Mouse (Mus musculus) midbrain, embryonic 12.5 days (tissue): ENCODE measurements around the gene Anks1. TPM values are rescaled to one million over a fixed set of nuclear protein-coding genes. Genes with fewer than 3 reads are reported as not detected.
A peak's percentile ranks its signal among the peaks of the same experiment; 100 is the strongest.

Source experiments
- ATAC-seq: fragments of 200-750 bp; cut with Nextera tagmentation; 2 replicates; pipeline ENCODE4 v1.8.0; 2017; ENCODE audit warnings: low read depth, moderate TSS enrichment, moderate library complexity; ENCODE audit not compliant: low FRiP score
- H3K27ac ChIP-seq: fragments of 300-500 bp; sonication (generic); replicated peaks from 2 replicates; pipeline ENCODE4 v1.5.1; 2016; ENCODE audit warnings: mild to moderate bottlenecking
- H3K27me3 ChIP-seq: fragments of 300-500 bp; sonication (generic); 2 replicates; pipeline ENCODE4 v1.6.1; 2016; ENCODE audit warnings: mild to moderate bottlenecking
- H3K36me3 ChIP-seq: fragments of 300-500 bp; sonication (generic); 2 replicates; pipeline ENCODE4 v1.6.1; 2016
- H3K4me1 ChIP-seq: fragments of 300-500 bp; sonication (generic); 2 replicates; pipeline ENCODE4 v1.6.1; 2016
- H3K4me2 ChIP-seq: fragments of 300-500 bp; sonication (generic); replicated peaks from 2 replicates; pipeline ENCODE4 v1.6.1; 2016; ENCODE audit warnings: mild to moderate bottlenecking, moderate library complexity
- H3K4me3 ChIP-seq: fragments of 300-500 bp; sonication (generic); 2 replicates; pipeline ENCODE4 v1.5.1; 2016; ENCODE audit warnings: mild to moderate bottlenecking
- H3K9ac ChIP-seq: fragments of 300-500 bp; sonication (generic); replicated peaks from 2 replicates; pipeline ENCODE4 v1.6.1; 2016; ENCODE audit warnings: mild to moderate bottlenecking, moderate library complexity
- H3K9me3 ChIP-seq: fragments of 300-500 bp; sonication (generic); 2 replicates; pipeline ENCODE4 v1.6.1; 2016; ENCODE audit warnings: mild to moderate bottlenecking
- WGBS: fragments of 180-500 bp; shearing (Covaris S2); methylation state at CpG from one replicate; pipeline ENCODE4 v1.1.7; 2016; 5-methylcytosine and 5-hydroxymethylcytosine counted together
- polyA plus RNA-seq: library from polyadenylated mRNA; unstranded; fragments of >200 nt; fragmentation: Nextera tagmentation; extraction: Ambion mirVana; gene quantifications from 2 replicates; pipeline ENCODE4 v1.2.1, GENCODE M21; 2016

Anks1 gene
- polyA plus RNA-seq, 1 experiment from 2014 or later: 60.7 TPM

- Histone ChIP-seq H3K27ac (peak overlapping the region; percentile 40; the same call in 1 of the 2 replicates), H3K4me3 (no peak overlapping the region), H3K9ac (no peak overlapping the region; the same call in 1 of the 2 replicates), H3K27me3 (0 out of 2 replicates have a peak, but pooled peaks cover 5% of the 10 kb centered on the region), H3K4me1 (peaks cover 28% of the 10 kb centered on the region), H3K36me3 (peaks cover 17% of the 10 kb centered on the region), H3K4me2 (no peak overlapping the region), H3K9me3 (no peaks in the 10 kb centered on the region)
- ATAC-seq: no peak
- 88% methylated on average over 8 of the region's 8 CpGs for WGBS
These were observed 97.1 kb downstream of the Anks1 start for GRCm38 (mm10) chr17:28006208-28006607.

DNA sequence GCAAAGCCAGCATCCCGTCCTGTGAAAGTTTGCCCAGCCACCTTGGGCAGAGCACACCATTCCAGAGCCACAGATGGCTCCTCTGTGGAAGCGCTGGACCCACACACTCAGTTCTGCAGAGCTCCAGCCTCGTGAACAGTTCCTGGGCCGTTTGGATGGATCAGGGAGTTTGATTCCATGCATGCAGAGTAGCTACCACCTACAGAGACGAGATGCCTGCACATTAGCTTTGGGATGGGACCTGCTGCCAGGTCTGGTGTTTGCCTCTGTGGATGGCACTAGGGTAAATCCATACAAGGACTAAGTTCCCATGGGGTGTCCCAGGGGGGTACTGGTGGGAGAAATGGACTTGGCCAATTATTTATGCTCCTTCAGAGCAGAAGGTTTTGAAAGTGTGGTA lies 97.5 kb downstream of the Anks1 start:
- Histone ChIP-seq H3K27ac (peak overlapping the region; percentile 40), H3K9ac (no peak overlapping the region; the same call in 1 of the 2 replicates), H3K4me2 (0 out of 2 replicates have a peak overlapping the region, but pooled peaks have one; percentile 12), H3K9me3 (no peaks in the 10 kb centered on the region), H3K27me3 (0 out of 2 replicates have a peak, but pooled peaks cover 5% of the 10 kb centered on the region), H3K4me1 (peaks cover 28% of the 10 kb centered on the region), H3K36me3 (peaks cover 17% of the 10 kb centered on the region), H3K4me3 (no peak overlapping the region)
- no peak for ATAC-seq
- WGBS: 62% methylated on average over 5 of the region's 5 CpGs

- ATAC-seq: no peak
- 19% methylated on average over 29 of the region's 29 CpGs for WGBS
These were observed 98.2 kb downstream of the Anks1 start for GRCm38 (mm10) chr17:28007179-28007811.

GRCm38 (mm10) chr17:28007857-28008564 lies 98.9 kb downstream of the Anks1 start:
- peaks cover 33% of the 10 kb centered on the region for H3K4me1 ChIP-seq
- ATAC-seq: no peak
- 24% methylated on average over 27 of the region's 27 CpGs for WGBS
- no peak overlapping the region for H3K4me3 ChIP-seq
- H3K4me2 ChIP-seq: 0 out of 2 replicates have a peak overlapping the region, but pooled peaks have one; percentile 12
- H3K27me3 ChIP-seq: 0 out of 2 replicates have a peak, but pooled peaks cover 5% of the 10 kb centered on the region
- H3K9ac ChIP-seq: peak overlapping the region; percentile 7; the same call in 1 of the 2 replicates
- no peaks in the 10 kb centered on the region for H3K9me3 ChIP-seq
- 0 out of 2 replicates have a peak overlapping the region, but pooled peaks have one; percentile 27 for H3K27ac ChIP-seq
- H3K36me3 ChIP-seq: peaks cover 17% of the 10 kb centered on the region

More at GRCm38 (mm10) chr17:28007179-28007811, 98.2 kb downstream of the Anks1 start:
- Histone ChIP-seq H3K27me3 (0 out of 2 replicates have a peak, but pooled peaks cover 5% of the 10 kb centered on the region), H3K9me3 (no peaks in the 10 kb centered on the region), H3K27ac (peak overlapping the region; percentile 27), H3K36me3 (peaks cover 17% of the 10 kb centered on the region), H3K9ac (peak overlapping the region; percentile 7; the same call in 1 of the 2 replicates), H3K4me3 (no peak overlapping the region), H3K4me2 (peak overlapping the region; percentile 12; the same call in 1 of the 2 replicates), H3K4me1 (peaks cover 29% of the 10 kb centered on the region)

- Histone ChIP-seq H3K27me3 (0 out of 2 replicates have a peak, but pooled peaks cover 5% of the 10 kb centered on the region), H3K4me2 (no peak overlapping the region), H3K9me3 (no peaks in the 10 kb centered on the region), H3K27ac (no peak overlapping the region), H3K4me1 (peaks cover 38% of the 10 kb centered on the region), H3K9ac (no peak overlapping the region), H3K4me3 (no peak overlapping the region), H3K36me3 (peaks cover 17% of the 10 kb centered on the region)
- WGBS: 73% methylated on average over 8 of the region's 8 CpGs
- ATAC-seq: no peak
These were observed 99.5 kb downstream of the Anks1 start for GRCm38 (mm10) chr17:28008565-28008981.

DNA sequence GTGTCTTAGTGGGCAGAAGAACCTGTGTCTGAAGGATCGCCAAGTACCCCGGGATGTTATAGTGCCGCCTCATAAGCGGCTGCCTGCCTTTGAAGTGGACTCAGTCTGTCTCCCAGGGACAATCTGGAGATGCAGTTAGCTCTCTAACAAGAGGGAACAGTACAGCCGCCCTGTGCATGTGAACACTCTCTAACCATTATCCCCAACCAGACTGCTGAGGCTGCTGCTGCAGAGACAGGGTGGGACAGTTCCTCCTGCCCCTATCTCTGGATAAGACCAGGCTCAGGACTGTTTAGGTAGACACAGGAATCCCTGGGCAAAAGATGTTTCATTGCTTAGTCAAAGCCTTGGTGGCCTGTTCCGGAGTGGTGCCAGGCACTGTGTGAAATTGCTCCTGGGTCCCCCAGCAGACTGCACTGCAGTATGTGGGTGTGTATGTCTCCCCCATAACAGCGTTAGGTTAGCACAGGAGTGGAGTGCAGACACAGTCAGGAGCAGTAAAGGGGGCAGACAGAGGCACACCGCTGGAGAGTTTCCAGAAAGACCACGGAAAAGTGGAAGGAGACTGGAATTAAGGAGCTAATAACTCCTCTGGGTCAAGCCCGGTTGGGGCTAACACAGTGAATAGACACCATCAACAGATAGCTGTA lies 100.1 kb downstream of the Anks1 start:
- no peaks in the 10 kb centered on the region for H3K9me3 ChIP-seq
- no peak overlapping the region for H3K9ac ChIP-seq
- H3K4me1 ChIP-seq: peaks cover 41% of the 10 kb centered on the region
- ATAC-seq: no peak
- 0 out of 2 replicates have a peak, but pooled peaks cover 5% of the 10 kb centered on the region for H3K27me3 ChIP-seq
- no peak overlapping the region for H3K4me2 ChIP-seq
- peaks cover 17% of the 10 kb centered on the region for H3K36me3 ChIP-seq
- no peak overlapping the region for H3K4me3 ChIP-seq
- no peak overlapping the region for H3K27ac ChIP-seq
- WGBS: 87% methylated on average over 10 of the region's 10 CpGs

DNA sequence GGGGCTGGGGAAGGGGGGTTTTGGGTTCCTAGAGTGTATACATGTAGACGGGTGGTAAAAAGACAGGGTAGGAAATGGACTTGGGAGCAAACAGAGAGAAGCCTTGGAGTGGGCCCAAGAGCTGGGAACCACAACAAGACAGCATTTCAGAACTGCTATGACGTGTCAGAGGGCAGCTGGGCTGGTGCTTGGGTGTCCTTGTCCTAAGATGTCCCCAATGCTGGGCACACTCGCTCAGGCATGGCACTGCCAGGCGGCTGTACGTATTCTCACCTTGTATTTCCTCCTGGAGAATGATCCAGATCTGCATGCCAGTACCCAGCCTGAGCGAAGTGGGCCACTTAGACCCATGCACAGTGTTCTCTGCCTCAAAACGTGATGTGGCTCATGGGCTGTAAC lies 100.6 kb downstream of the Anks1 start:
- no peak overlapping the region for H3K4me2 ChIP-seq
- WGBS: 97% methylated on average over 7 of the region's 7 CpGs
- H3K36me3 ChIP-seq: peaks cover 17% of the 10 kb centered on the region
- no peak overlapping the region for H3K9ac ChIP-seq
- no peak overlapping the region for H3K27ac ChIP-seq
- H3K4me3 ChIP-seq: no peak overlapping the region
- no peak for ATAC-seq
- H3K27me3 ChIP-seq: 0 out of 2 replicates have a peak, but pooled peaks cover 5% of the 10 kb centered on the region
- H3K4me1 ChIP-seq: peaks cover 41% of the 10 kb centered on the region
- H3K9me3 ChIP-seq: no peaks in the 10 kb centered on the region

- no peak overlapping the region for H3K9ac ChIP-seq
- H3K27me3 ChIP-seq: 0 out of 2 replicates have a peak, but pooled peaks cover 5% of the 10 kb centered on the region
- no peak overlapping the region for H3K27ac ChIP-seq
- no peak overlapping the region for H3K4me3 ChIP-seq
- no peak for ATAC-seq
- peaks cover 41% of the 10 kb centered on the region for H3K4me1 ChIP-seq
- WGBS: 98% methylated on average over 2 of the region's 2 CpGs
- no peak overlapping the region for H3K4me2 ChIP-seq
- H3K36me3 ChIP-seq: peaks cover 17% of the 10 kb centered on the region
- no peaks in the 10 kb centered on the region for H3K9me3 ChIP-seq
These were observed 101.8 kb downstream of the Anks1 start for GRCm38 (mm10) chr17:28010925-28011324.

DNA sequence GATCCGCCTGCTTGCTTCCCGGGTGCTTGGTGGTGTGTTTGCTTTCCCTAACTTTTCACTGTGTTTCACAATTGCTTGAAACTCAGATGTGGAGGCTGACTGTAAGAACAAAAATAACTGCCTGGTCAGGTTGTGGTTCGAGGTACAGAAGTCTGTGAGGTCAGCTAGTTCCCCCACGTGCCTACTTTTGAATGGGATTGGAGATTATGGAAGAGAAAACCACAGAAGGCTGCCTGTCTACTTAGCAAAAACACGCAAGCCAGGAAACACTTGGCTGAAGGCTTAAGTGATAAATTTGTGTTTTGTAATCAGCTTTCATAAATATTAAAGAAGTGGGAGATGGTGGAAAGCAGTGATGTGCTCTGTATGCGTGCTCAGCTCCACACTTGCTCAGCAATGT lies 103.7 kb downstream of the Anks1 start:
- H3K9me3 ChIP-seq: no peaks in the 10 kb centered on the region
- H3K4me2 ChIP-seq: peak overlapping the region; percentile 28
- WGBS: 68% methylated on average over 6 of the region's 6 CpGs
- 0 out of 2 replicates have a peak, but pooled peaks cover 2% of the 10 kb centered on the region for H3K27me3 ChIP-seq
- H3K4me1 ChIP-seq: peaks cover 38% of the 10 kb centered on the region
- ATAC-seq: no peak
- peak overlapping the region; percentile 32; the same call in 1 of the 2 replicates for H3K9ac ChIP-seq
- H3K27ac ChIP-seq: peak overlapping the region; percentile 68
- no peak overlapping the region for H3K4me3 ChIP-seq
- peaks cover 17% of the 10 kb centered on the region for H3K36me3 ChIP-seq

DNA sequence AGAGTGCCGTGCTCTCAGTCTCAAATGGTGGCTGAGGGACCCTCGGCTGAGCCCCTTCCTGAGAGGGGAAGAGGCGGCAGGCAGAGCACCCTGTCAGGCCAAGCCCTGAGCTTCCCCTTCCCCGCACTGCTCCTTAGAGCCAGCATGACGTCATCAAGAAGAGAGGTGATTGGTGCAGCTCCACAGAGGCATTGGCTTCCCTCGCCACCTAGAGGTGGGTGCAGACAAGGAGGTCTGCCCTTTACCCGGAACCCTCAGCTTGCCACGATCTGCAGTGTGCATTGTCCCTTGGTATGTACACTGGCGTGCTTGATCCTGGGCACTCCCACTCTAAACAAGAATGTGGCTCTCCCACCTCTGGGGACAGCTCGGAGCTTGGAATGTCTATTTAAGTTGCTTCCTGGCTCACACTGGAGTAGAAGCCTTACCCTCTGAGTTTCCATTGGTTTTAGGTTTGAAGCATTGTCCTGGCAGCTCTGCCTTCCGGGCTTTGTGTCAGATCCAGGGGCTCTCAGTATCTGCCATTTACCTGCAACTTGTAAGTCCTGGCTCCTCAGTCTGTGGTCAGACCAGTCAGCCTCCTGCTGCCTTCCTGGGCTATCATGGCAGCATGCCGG lies 104.3 kb downstream of the Anks1 start:
- H3K9ac ChIP-seq: peak overlapping the region; percentile 32; the same call in 1 of the 2 replicates
- H3K4me3 ChIP-seq: no peak overlapping the region
- no peaks in the 10 kb centered on the region for H3K27me3 ChIP-seq
- no peaks in the 10 kb centered on the region for H3K9me3 ChIP-seq
- ATAC-seq: peak; percentile 89
- WGBS: 13% methylated on average over 12 of the region's 12 CpGs
- H3K36me3 ChIP-seq: peaks cover 13% of the 10 kb centered on the region
- peak overlapping the region; percentile 28 for H3K4me2 ChIP-seq
- H3K4me1 ChIP-seq: peaks cover 39% of the 10 kb centered on the region
- H3K27ac ChIP-seq: peak overlapping the region; percentile 68

DNA sequence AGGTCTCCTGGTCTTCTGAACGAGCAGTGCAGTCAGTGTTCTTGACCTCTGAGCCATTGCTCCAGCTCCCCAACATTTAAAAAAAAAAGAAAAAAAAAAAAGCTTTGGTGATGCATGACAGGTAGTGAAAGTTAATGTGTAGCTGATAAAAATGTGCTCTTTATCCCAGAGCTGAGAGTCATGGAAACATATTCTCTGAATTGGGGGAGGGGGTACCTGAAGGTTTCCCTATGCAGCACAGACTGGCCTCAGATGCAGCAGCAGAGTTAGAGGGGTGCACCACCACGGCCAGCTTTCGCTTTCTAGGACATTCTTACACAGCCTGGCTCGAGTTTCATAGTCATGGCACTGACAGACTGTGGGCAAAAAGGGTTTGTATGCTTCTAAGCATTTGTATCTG lies 105.3 kb downstream of the Anks1 start:
- Histone ChIP-seq H3K9me3 (no peaks in the 10 kb centered on the region), H3K36me3 (0 out of 2 replicates have a peak, but pooled peaks cover 4% of the 10 kb centered on the region), H3K9ac (no peak overlapping the region), H3K4me3 (no peak overlapping the region), H3K27me3 (no peaks in the 10 kb centered on the region), H3K4me1 (peaks cover 46% of the 10 kb centered on the region), H3K4me2 (no peak overlapping the region), H3K27ac (peak overlapping the region; percentile 32; the same call in 1 of the 2 replicates)
- no peak for ATAC-seq
- WGBS: 71% methylated on average over 4 of the region's 4 CpGs
